Mouse (Mus musculus) stomach, postnatal 0 days (tissue): Measurements from ENCODE around the gene Ptpn5.
A peak's percentile ranks its signal among the peaks of the same experiment; 100 is the strongest.

Experiments used
- CTCF ChIP-seq: IDR thresholded peaks from 2 replicates; pipeline ENCODE4 v1.5.1; 2016; ENCODE audit warnings: antibody characterized with exemption, low read depth, mild to moderate bottlenecking, moderate library complexity
- EP300 ChIP-seq: optimal IDR thresholded peaks from 2 replicates; pipeline ENCODE3; 2016; ENCODE audit warnings: antibody characterized with exemption

DNA sequence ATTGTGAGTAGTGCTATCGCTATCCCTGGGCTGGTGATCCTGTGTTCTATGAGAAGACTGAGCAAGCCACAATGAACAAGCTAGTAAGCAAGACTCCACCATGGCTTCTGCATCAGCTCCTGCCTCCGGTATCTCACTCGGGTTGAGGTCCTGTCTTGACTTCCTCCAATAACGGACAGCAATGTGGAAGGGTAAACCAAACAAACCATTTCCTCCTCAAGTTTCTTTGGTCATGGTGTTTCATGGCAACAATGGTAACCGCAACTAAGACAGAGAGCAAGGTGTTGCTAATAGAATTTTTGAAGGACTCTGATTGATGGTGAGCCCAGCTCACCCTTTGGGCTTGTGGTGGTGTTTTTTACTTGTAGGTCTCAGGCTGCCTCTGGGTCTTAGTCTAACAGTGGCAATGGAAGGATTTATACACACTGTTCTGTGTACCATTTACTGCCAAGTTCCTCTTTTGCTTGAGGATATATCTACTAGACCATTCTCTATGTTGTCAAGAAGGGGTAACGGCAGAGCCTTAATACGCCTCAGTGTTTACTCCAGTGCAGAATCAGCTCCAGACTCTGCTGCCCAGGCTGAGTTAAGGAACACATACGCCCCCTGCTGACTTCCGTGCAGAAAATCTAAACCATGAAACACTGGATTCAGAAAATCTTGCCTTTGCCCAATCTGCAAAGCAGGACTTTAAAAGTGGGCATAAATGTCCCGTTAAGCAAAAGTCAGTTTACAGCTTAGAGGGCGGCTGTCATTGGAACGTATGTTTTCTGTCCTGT lies 12.7 kb upstream of the Ptpn5 start:
- peak; percentile 68 for TF ChIP-seq CTCF
- TF ChIP-seq EP300, result no peak
